Mouse (Mus musculus) ES-Bruce4 (cell line): ENCODE measurements at regions not wholly inside any gene's neighbourhood (a gene's known extent, or its start where the extent isn't known, plus 50 kb on each side); places are given as distances from the start of the nearest gene placed in this dataset.

ENCODE experiments used
- H3K27ac ChIP-seq: 2 replicates; pipeline ENCODE4 v1.5.1; 2012; ENCODE audit warnings: low read length, inconsistent platforms; ENCODE audit not compliant: insufficient read depth
- H3K27me3 ChIP-seq: 2 replicates; pipeline ENCODE4 v1.6.1; 2012; ENCODE audit warnings: mild to moderate bottlenecking, low read length, inconsistent platforms; ENCODE audit not compliant: control insufficient read depth, poor library complexity, insufficient read depth, severe bottlenecking
- H3K36me3 ChIP-seq: 2 replicates; pipeline ENCODE4 v1.6.1; 2012; ENCODE audit warnings: inconsistent platforms, mild to moderate bottlenecking, low read length, moderate library complexity; ENCODE audit not compliant: control insufficient read depth, poor library complexity, insufficient read depth, severe bottlenecking
- H3K4me1 ChIP-seq: one replicate; pipeline ENCODE4 v1.8.1; 2011; ENCODE audit warnings: low read length; ENCODE audit not compliant: control insufficient read depth, insufficient read depth
- H3K4me3 ChIP-seq: 2 replicates; pipeline ENCODE4 v1.5.1; 2011; ENCODE audit warnings: low read depth, mild to moderate bottlenecking, low read length
- H3K9ac ChIP-seq: 2 replicates; pipeline ENCODE4 v1.6.1; 2012; ENCODE audit warnings: low read depth, mild to moderate bottlenecking, inconsistent platforms; ENCODE audit not compliant: poor library complexity, severe bottlenecking
- H3K9me3 ChIP-seq: replicated peaks from 2 replicates; pipeline ENCODE4 v1.6.1; 2012; ENCODE audit warnings: mild to moderate bottlenecking, low read length, inconsistent platforms; ENCODE audit not compliant: control insufficient read depth, poor library complexity, insufficient read depth, severe bottlenecking
- CTCF ChIP-seq: IDR thresholded peaks from one replicate; pipeline ENCODE4 v1.8.1; 2011; ENCODE audit warnings: low read depth, low read length
- EP300 ChIP-seq: IDR thresholded peaks from 2 replicates; pipeline ENCODE4 v1.6.1; 2011; ENCODE audit warnings: low read depth, low read length; ENCODE audit not compliant: insufficient read depth
- POLR2A ChIP-seq: IDR thresholded peaks from one replicate; pipeline ENCODE4 v1.8.1; 2011; ENCODE audit warnings: low read length; ENCODE audit not compliant: insufficient read depth

DNA sequence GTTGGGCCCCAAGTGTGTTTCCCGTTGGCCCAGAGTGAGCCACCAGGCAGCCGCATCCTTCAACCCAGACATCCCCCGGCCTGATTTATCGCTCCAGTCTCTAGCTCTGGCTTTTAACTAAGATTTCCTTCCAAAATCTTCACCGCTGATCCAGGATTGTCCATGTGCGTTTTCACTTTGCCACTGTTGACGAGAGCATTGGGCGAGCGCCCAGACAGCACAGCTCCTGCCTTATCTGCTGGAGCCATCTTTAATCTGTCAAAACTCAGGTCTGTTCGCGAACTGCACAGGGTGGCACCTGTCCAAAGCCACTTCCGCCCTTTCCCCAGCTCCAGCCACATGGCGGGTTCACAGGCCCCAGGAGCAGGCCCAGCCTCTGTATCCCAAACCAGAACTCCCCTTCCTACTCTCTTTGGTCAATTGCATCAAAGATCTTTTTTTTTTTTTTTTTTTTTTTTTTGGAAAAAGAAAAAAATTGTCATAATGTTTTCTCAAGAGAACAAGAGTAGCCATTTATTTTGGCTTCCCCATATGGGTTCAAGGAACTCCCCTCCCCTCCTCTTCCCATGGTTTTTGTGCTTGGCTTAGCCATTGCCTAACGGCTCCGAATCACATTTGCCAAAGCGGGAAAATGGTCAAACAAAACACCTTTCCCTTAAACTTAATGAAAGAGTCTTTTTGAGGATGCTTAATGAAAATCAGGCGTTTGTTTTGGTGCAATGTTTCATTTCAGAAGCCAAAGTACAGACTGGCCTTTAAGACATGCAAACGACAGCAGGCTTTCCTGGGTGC is 98.2 kb downstream of the Cyp26a1 start:
- Histone ChIP-seq H3K9me3 (no peaks in the 10 kb centered on the region), H3K4me3 (no peak overlapping the region), H3K36me3 (no peaks in the 10 kb centered on the region)

GRCm38 (mm10) chr19:37800161-37800660 is 102.6 kb downstream of the Cyp26a1 start:
- no peaks in the 10 kb centered on the region for H3K36me3 ChIP-seq
- no peak overlapping the region for H3K4me3 ChIP-seq
- no peak overlapping the region for H3K27ac ChIP-seq
- no peak overlapping the region for H3K9ac ChIP-seq
- no peak for TF ChIP-seq EP300
- TF ChIP-seq POLR2A, result no peak
- no peak for TF ChIP-seq CTCF
- H3K27me3 ChIP-seq, result no peaks in the 10 kb centered on the region
- H3K9me3 ChIP-seq, result no peaks in the 10 kb centered on the region
- H3K4me1 ChIP-seq, result no peaks in the 10 kb centered on the region

More for the DNA sequence above, 98.2 kb downstream of the Cyp26a1 start:
- Histone ChIP-seq H3K9ac (no peak overlapping the region), H3K4me1 (no peaks in the 10 kb centered on the region), H3K27me3 (no peaks in the 10 kb centered on the region), H3K27ac (no peak overlapping the region)
- no peak for TF ChIP-seq POLR2A
- TF ChIP-seq EP300, result no peak
- no peak for TF ChIP-seq CTCF

GRCm38 (mm10) chr19:37809666-37810065 is 112.1 kb downstream of the Cyp26a1 start:
- Histone ChIP-seq H3K4me3 (no peak overlapping the region), H3K4me1 (no peaks in the 10 kb centered on the region), H3K9me3 (no peaks in the 10 kb centered on the region), H3K27me3 (peaks cover 1% of the 10 kb centered on the region; the same call in 1 of the 2 replicates), H3K36me3 (no peaks in the 10 kb centered on the region), H3K27ac (no peak overlapping the region), H3K9ac (no peak overlapping the region)
- TF ChIP-seq EP300 (no peak), CTCF (no peak), POLR2A (no peak)

DNA sequence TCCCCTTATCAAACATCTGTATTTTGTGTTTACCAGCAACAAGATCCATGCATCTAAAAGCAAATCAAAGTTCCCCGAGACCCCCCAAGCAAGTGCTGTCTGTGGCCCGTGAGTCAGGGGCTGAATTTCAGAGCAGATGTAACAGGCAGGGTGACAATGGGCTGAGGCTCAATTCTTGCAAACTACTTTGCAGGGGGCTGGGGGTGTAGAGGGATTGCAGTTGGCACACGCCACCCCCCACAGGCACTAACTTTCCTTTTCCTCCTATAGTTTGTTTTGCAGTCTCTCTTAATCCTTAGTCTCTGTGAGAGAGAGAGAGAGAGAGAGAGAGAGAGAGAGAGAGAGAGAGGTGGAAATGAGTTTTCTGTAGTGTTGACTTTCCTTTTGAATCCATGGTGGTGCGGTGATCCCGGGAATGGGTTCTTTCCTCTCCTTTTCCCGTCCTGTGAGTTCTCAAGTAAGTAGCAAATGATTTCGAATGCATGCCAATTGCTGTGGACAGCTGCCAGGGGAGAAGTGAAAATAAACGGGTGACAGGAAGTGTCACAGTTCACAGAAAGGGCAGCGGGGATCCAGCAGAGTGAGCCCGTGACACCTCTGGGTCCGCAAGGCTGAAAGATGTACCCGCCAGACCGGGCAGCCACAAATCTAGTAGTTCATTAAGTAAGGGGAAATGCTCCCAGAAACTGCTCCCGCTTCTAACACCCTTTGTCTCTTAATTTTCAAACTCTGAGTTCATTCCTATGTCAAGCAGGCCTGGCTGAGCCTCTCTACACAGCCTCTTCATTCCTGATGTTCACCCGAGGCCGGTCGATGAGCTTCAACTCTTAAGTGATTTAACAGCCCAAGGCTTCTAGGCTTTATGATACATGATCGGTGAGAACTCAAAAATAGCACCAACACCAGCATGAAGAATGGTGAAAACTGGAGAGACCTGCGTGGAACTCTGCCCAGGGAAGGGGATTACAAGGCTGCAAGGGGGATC is 116.8 kb downstream of the Cyp26a1 start:
- Histone ChIP-seq H3K27me3 (no peaks in the 10 kb centered on the region), H3K4me1 (no peaks in the 10 kb centered on the region), H3K36me3 (no peaks in the 10 kb centered on the region), H3K9ac (no peak overlapping the region), H3K27ac (no peak overlapping the region), H3K9me3 (0 out of 2 replicates have a peak, but pooled peaks cover 3% of the 10 kb centered on the region), H3K4me3 (no peak overlapping the region)
- TF ChIP-seq EP300 (no peak), POLR2A (no peak), CTCF (no peak)

DNA sequence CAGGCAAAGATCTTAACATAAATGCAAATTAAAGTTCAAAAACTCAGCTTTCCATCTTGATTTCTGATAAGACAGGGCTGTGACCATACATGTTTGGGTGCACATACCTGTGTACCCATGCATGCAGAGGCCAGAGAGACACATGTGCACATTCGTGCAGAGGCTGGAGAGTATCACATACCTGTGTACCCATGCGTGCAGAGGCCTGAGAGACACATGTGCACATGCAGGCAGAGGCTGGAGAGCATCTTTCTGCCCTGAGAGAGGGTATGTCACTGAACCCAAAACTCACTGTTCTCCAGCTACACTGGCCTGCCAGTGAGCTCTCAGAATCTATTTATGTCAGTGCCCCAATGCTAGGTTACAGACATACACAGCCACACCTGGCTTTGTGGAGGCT is 118.0 kb downstream of the Cyp26a1 start:
- Histone ChIP-seq H3K27me3 (no peaks in the 10 kb centered on the region), H3K4me1 (no peaks in the 10 kb centered on the region), H3K27ac (no peak overlapping the region), H3K9me3 (0 out of 2 replicates have a peak, but pooled peaks cover 3% of the 10 kb centered on the region), H3K4me3 (no peak overlapping the region), H3K9ac (no peak overlapping the region), H3K36me3 (no peaks in the 10 kb centered on the region)
- TF ChIP-seq EP300, result no peak

DNA sequence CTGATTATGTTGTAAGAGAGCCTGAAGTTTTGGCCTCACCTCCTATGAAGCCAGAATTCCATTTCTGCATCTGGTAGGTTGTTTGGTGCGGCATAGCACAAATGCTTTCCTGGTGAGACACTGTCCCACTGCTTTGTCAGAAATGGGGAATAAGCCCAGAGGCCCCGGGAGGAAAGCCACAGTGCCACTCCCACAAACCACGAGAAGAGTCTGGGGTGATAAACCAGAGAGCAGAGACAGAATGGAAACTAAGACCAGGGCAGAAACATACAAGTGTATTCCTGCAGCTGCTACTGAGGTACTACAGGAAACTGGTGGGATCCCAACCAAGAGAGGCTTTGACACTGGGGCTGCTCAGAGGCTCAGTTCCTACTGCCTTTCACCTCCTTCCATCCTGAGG is 123.6 kb downstream of the Cyp26a1 start:
- 0 out of 2 replicates have a peak, but pooled peaks cover 3% of the 10 kb centered on the region for H3K9me3 ChIP-seq
- no peaks in the 10 kb centered on the region for H3K27me3 ChIP-seq
- no peak overlapping the region for H3K4me3 ChIP-seq
- no peak overlapping the region for H3K9ac ChIP-seq
- no peaks in the 10 kb centered on the region for H3K4me1 ChIP-seq
- TF ChIP-seq EP300, result no peak
- no peak for TF ChIP-seq POLR2A
- no peak for TF ChIP-seq CTCF
- H3K36me3 ChIP-seq, result no peaks in the 10 kb centered on the region
- no peak overlapping the region for H3K27ac ChIP-seq
